Mouse (Mus musculus) 3134 (cell line): ENCODE measurements around the gene Fam126b.
"Not testable (repeated sequence)": the region's sequence is repeated elsewhere in the genome, so short reads cannot be mapped to it uniquely, and the experiment has no call there.

Experiments used
- DNase-seq: peaks from one replicate; pipeline ENCODE4 v3.0.0-alpha.2; 2011; ENCODE audit warnings: low spot score; ENCODE audit not compliant: insufficient read length; ENCODE audit errors: extremely low read depth

The Fam126b gene

GRCm38 (mm10) chr1:58586171-58586997 is at the start of gene Fam126b, which contains the start of gene Ndufb3:
Gene Fam126b (minus strand): TSS chr1:58586323.
Gene Ndufb3 (plus strand): TSS chr1:58586384.
- DNase-seq, result peak; percentile 79

- not testable (repeated sequence) for DNase-seq
Measured at GRCm38 (mm10) chr1:58628847-58629246, 42.7 kb upstream of the Fam126b start.

GRCm38 (mm10) chr1:58621996-58622748 is 36.0 kb upstream of the Fam126b start:
- DNase-seq, result no peak

- no peak for DNase-seq
Measured at GRCm38 (mm10) chr1:58621251-58621650, 35.1 kb upstream of the Fam126b start.

- DNase-seq, result no peak
Measured at GRCm38 (mm10) chr1:58618766-58619165, 32.6 kb upstream of the Fam126b start.

GRCm38 (mm10) chr1:58617978-58618668 is 32.0 kb upstream of the Fam126b start:
- DNase-seq, result no peak

- no peak for DNase-seq
Measured at GRCm38 (mm10) chr1:58617076-58617475, 31.0 kb upstream of the Fam126b start.

GRCm38 (mm10) chr1:58616176-58616575 is 30.1 kb upstream of the Fam126b start:
- DNase-seq, result no peak

GRCm38 (mm10) chr1:58615146-58615545 is 29.0 kb upstream of the Fam126b start:
- no peak for DNase-seq

GRCm38 (mm10) chr1:58614424-58614823 is 28.3 kb upstream of the Fam126b start:
- no peak for DNase-seq

- DNase-seq, result no peak
Measured at GRCm38 (mm10) chr1:58613786-58614185, 27.7 kb upstream of the Fam126b start.

GRCm38 (mm10) chr1:58610611-58611010 is 24.5 kb upstream of the Fam126b start:
- DNase-seq, result no peak

- no peak for DNase-seq
Measured at GRCm38 (mm10) chr1:58610166-58610565, 24.0 kb upstream of the Fam126b start.

GRCm38 (mm10) chr1:58609591-58609990 is 23.5 kb upstream of the Fam126b start:
- not testable (repeated sequence) for DNase-seq

GRCm38 (mm10) chr1:58603738-58604137 is 17.6 kb upstream of the Fam126b start:
- peak; percentile 4 for DNase-seq

- DNase-seq, result no peak
Measured at GRCm38 (mm10) chr1:58602681-58603080, 16.6 kb upstream of the Fam126b start.

- no peak for DNase-seq
Measured at GRCm38 (mm10) chr1:58587491-58587890, 1.4 kb upstream of the Fam126b start.

- DNase-seq, result peak; percentile 2
Measured at GRCm38 (mm10) chr1:58585373-58586170, 551 bp downstream of the Fam126b start.

- no peak for DNase-seq
Measured at GRCm38 (mm10) chr1:58584271-58584670, 1.9 kb downstream of the Fam126b start.

GRCm38 (mm10) chr1:58582611-58583010 is 3.5 kb downstream of the Fam126b start:
- DNase-seq, result no peak
